Mouse (Mus musculus): ENCODE data around the gene Vipr1.
A peak's percentile ranks its signal among the peaks of the same experiment; 100 is the strongest.

Gene Vipr1

GRCm38 (mm10) chr9:121718792-121719318 is 76.3 kb downstream of the Vipr1 start, which contains the start of gene Nktr:
TSS of gene Nktr (plus strand) at chr9:121719169.
- DNase-seq (ENCODE audit: low read depth), result peak; percentile 99

GRCm38 (mm10) chr9:121719347-121720331 is 77.1 kb downstream of the Vipr1 start:
- peak; percentile 84 for DNase-seq (ENCODE audit: low read depth)
